11 mouse cellular contexts compared by ENCODE assay signal in genomic region chr15:67983253-67983652, GRCm38 (mm10).
A peak's percentile ranks its signal among the peaks of the same experiment; 100 is the strongest.
DNase-seq lines count a peak whose midpoint lies in the region; TF ChIP-seq lines count a peak whose summit lies in the region.
"Had no signal": no experiment of that assay in that cellular context is flagged by ENCODE, and none has a peak within 500 bp of the region (broad histone marks: within the 10 kb centered on the region; RNA-seq: fewer than 3 reads in every experiment).

No protein-coding gene starts in this region.

- H3K9ac ChIP-seq in CH12.LX (ENCODE audit: insufficient read depth, low read depth), result no peak overlapping the region
- H3K9ac ChIP-seq: midbrain, embryonic 15.5 days had no signal

- 32% methylated on average over 1 of the region's 1 CpGs for WGBS in kidney, adult 2 months

- no peaks in the 10 kb centered on the region for H3K79me2 ChIP-seq in CH12.LX (replicated peaks; ENCODE audit: control insufficient read depth, extremely low read depth, insufficient read depth, poor library complexity, severe bottlenecking)

- TF ChIP-seq RAD21 in CH12.LX (IDR thresholded peaks at IDR 0.05; ENCODE audit: low read depth, low read length), result peak; percentile 54

- no peaks in the 10 kb centered on the region for H3K9me3 ChIP-seq in CH12.LX (replicated peaks; ENCODE audit: low read length)
- H3K9me3 ChIP-seq: limb, embryonic 10.5 days; midbrain, embryonic 15.5 days had no signal

- dilution Hi-C loops in CH12.LX (cut with MboI; ENCODE audit: extremely low pct_ligation_motif_present, extremely low pct_unique_long_range_greater_than_20kb, low sequenced_read_pairs), result no loop called here

- no peak overlapping the region for H3K4me2 ChIP-seq in CH12.LX (ENCODE audit: insufficient read depth, low read depth, poor library complexity, severe bottlenecking)
- H3K4me2 ChIP-seq: midbrain, embryonic 15.5 days had no signal

- TF ChIP-seq CTCF in kidney, adult 2 months (conservative IDR thresholded peaks at IDR 0.05; ENCODE audit: insufficient read depth, insufficient read length, low read depth, low read length), result 0 out of 2 replicates have a peak, but pooled peaks have one; percentile 13
- TF ChIP-seq CTCF in CH12.LX (conservative IDR thresholded peaks at IDR 0.05 in 1 of 2, IDR thresholded peaks at IDR 0.05 in 1 of 2; ENCODE audit: low read depth in 2 of 2, low read length in 2 of 2), result peak; percentile 38 to 60; a peak in 3 of 4 replicates

- DNase-seq in kidney, adult 2 months, result no peak
- no peak for DNase-seq in kidney, adult 11 months
- DNase-seq in 416B (ENCODE audit: low read depth), result peak; percentile 42
- peak; percentile 31 for DNase-seq in CH12.LX (ENCODE audit: extremely low read depth)
- peak; percentile 6 for DNase-seq in c-Kit-positive CD71-negative TER-119-negative erythroid progenitor cells, embryonic 14.5 days (ENCODE audit: low read depth)
- no peak for DNase-seq in urinary bladder, postnatal 10 days (ENCODE audit: low spot score)
- DNase-seq in urinary bladder, adult 18-20 months (ENCODE audit: low spot score in 2 of 2), result no peak
- DNase-seq: kidney, adult 9 months had no signal

- no peaks in the 10 kb centered on the region for H3K27me3 ChIP-seq in kidney, adult 2 months (replicated peaks; ENCODE audit: control insufficient read depth, insufficient read depth, low read length)
- no peaks in the 10 kb centered on the region for H3K27me3 ChIP-seq in CH12.LX (replicated peaks)
- H3K27me3 ChIP-seq: midbrain, embryonic 15.5 days had no signal

- in situ Hi-C loops in CH12.LX (cut with MboI; ENCODE audit: low pct_ligation_motif_present, low pct_unique_long_range_greater_than_20kb, low sequenced_read_pairs), result no loop called here

- no peaks in the 10 kb centered on the region for H3K4me1 ChIP-seq in kidney, adult 2 months (ENCODE audit: control insufficient read depth, insufficient read depth, low read length)
- H3K4me1 ChIP-seq in CH12.LX (ENCODE audit: control insufficient read depth in 1 of 2, insufficient read depth in 2 of 2), result peaks cover 3 to 4% of the 10 kb centered on the region in 2 experiments; a peak in 2 of 4 replicates
- H3K4me1 ChIP-seq: midbrain, embryonic 15.5 days had no signal

- H3K27ac ChIP-seq in kidney, adult 2 months (ENCODE audit: insufficient read depth, low read depth, low read length), result no peak overlapping the region
- no peak overlapping the region for H3K27ac ChIP-seq in CH12.LX (ENCODE audit: insufficient read depth, low read depth)
- H3K27ac ChIP-seq: limb, embryonic 10.5 days; midbrain, embryonic 15.5 days had no signal

- no peak for TF ChIP-seq POLR2A in kidney, adult 2 months (IDR thresholded peaks at IDR 0.05; ENCODE audit: low read depth, low read length)
- no peak for TF ChIP-seq POLR2A in CH12.LX (IDR thresholded peaks at IDR 0.05; ENCODE audit: low read depth, low read length)

- no peak overlapping the region for H3K4me3 ChIP-seq in kidney, adult 2 months (ENCODE audit: insufficient read depth, low read depth, low read length)
- H3K4me3 ChIP-seq in CH12.LX (replicated peaks in 1 of 3; ENCODE audit: low read depth in 2 of 3, low read length in 2 of 3, poor library complexity in 1 of 3), result no peak overlapping the region
- H3K4me3 ChIP-seq: erythroblast, embryonic 14.5 days; limb, embryonic 10.5 days; midbrain, embryonic 15.5 days had no signal

- TF ChIP-seq EP300 in CH12.LX (IDR thresholded peaks at IDR 0.05; ENCODE audit: low read length), result no peak

- H3K36me3 ChIP-seq in kidney, adult 2 months (ENCODE audit: control insufficient read depth, insufficient read depth, low read length), result no peaks in the 10 kb centered on the region
- H3K36me3 ChIP-seq in CH12.LX (replicated peaks in 1 of 2; ENCODE audit: control insufficient read depth in 1 of 2, insufficient read depth in 1 of 2, low read length in 1 of 2), result no peaks in the 10 kb centered on the region
- H3K36me3 ChIP-seq: limb, embryonic 10.5 days; midbrain, embryonic 15.5 days had no signal

TF ChIP-seq in CH12.LX, 34 proteins besides CTCF, POLR2A, EP300 and RAD21:
- TF ChIP-seq E2F4 (IDR thresholded peaks at IDR 0.05; ENCODE audit: insufficient replicate concordance, low read depth, low read length) (no peak), CHD1 (IDR thresholded peaks at IDR 0.05; ENCODE audit: low read depth, low read length) (no peak), SMC3 (IDR thresholded peaks at IDR 0.05; ENCODE audit: low read depth, low read length) (peak; percentile 48), BHLHE40 (IDR thresholded peaks at IDR 0.05; ENCODE audit: low read depth, low read length) (no peak), POLR2AphosphoS2 (IDR thresholded peaks at IDR 0.05; ENCODE audit: low read depth, low read length) (no peak)
TF ChIP-seq in CH12.LX: peak in this region for 1.

Comparison
In these comparisons a context has a peak if more than half of its experiments do, and no peak if none do; other contexts are left out.
1. DNase-seq: peak in 416B (single experiment), CH12.LX (single experiment) and c-Kit-positive CD71-negative TER-119-negative erythroid progenitor cells, embryonic 14.5 days (single experiment); none in kidney, adult 2 months (single experiment), kidney, adult 11 months (single experiment), urinary bladder, postnatal 10 days (single experiment) and urinary bladder, adult 18-20 months (0 of 2).